Mouse (Mus musculus): ENCODE measurements around the gene Rapgef4. TPM values are rescaled to one million over a fixed set of nuclear protein-coding genes. Genes with fewer than 3 reads are reported as not detected.
A peak's percentile ranks its signal among the peaks of the same experiment; 100 is the strongest.

Gene Rapgef4
- total and polyA plus RNA-seq, 2 experiments, result 66.1 to 223 TPM

- Histone ChIP-seq H3K79me2 (ENCODE audit: control insufficient read depth, insufficient read depth, low read length) (peaks cover 10% of the 10 kb centered on the region; the same call in 1 of the 2 replicates), H3K27me3 (ENCODE audit: control insufficient read depth, insufficient read depth, low read length) (no peaks in the 10 kb centered on the region), H3K36me3 (ENCODE audit: control insufficient read depth, insufficient read depth, low read length) (no peaks in the 10 kb centered on the region), H3K4me1 (ENCODE audit: control insufficient read depth, insufficient read depth, low read length) (peaks cover 8% of the 10 kb centered on the region; the same call in 1 of the 2 replicates), H3K9ac (ENCODE audit: low read depth, low read length) (no peak overlapping the region), H3K27ac (replicated peaks; ENCODE audit: insufficient read depth, low read depth, low read length) (no peak overlapping the region), H3K4me3 (ENCODE audit: insufficient read depth, low read depth, low read length) (no peak overlapping the region)
- TF ChIP-seq CTCF (IDR thresholded peaks at IDR 0.05; ENCODE audit: low read depth, low read length) (no peak), POLR2A (IDR thresholded peaks at IDR 0.05; ENCODE audit: extremely low read depth, insufficient read depth, low read length) (no peak)
- WGBS, result 73% methylated on average over 7 of the region's 7 CpGs
- no peak for DNase-seq (ENCODE audit: extremely low read depth, low read depth, low spot score)
Measured at GRCm38 (mm10) chr2:72284689-72285088, 303.6 kb downstream of the Rapgef4 start.

GRCm38 (mm10) chr2:72285256-72285887 is 304.3 kb downstream of the Rapgef4 start, which contains the start of gene Map3k20:
TSS of gene Map3k20 (plus strand) at chr2:72285637.
- peak within 1 kb of the TSS; percentile 83 for H3K9ac ChIP-seq (ENCODE audit: low read depth, low read length)
- no peaks in the 10 kb centered on the region for H3K27me3 ChIP-seq (ENCODE audit: control insufficient read depth, insufficient read depth, low read length)
- peak within 1 kb of the TSS; percentile 82 for H3K4me3 ChIP-seq (ENCODE audit: insufficient read depth, low read depth, low read length)
- H3K4me1 ChIP-seq (ENCODE audit: control insufficient read depth, insufficient read depth, low read length), result peaks cover 8% of the 10 kb centered on the region; the same call in 1 of the 2 replicates
- peaks cover 13% of the 10 kb centered on the region; the same call in 1 of the 2 replicates for H3K79me2 ChIP-seq (ENCODE audit: control insufficient read depth, insufficient read depth, low read length)
- H3K36me3 ChIP-seq (ENCODE audit: control insufficient read depth, insufficient read depth, low read length), result no peaks in the 10 kb centered on the region
- peak within 1 kb of the TSS; percentile 28 for H3K27ac ChIP-seq (replicated peaks; ENCODE audit: insufficient read depth, low read depth, low read length)
- peak; percentile 81 for DNase-seq (ENCODE audit: extremely low read depth, low read depth, low spot score)
- WGBS, result 1% methylated on average over 50 of the region's 50 CpGs
- TF ChIP-seq POLR2A (IDR thresholded peaks at IDR 0.05; ENCODE audit: extremely low read depth, insufficient read depth, low read length), result no peak
- peak; percentile 66 for TF ChIP-seq CTCF (IDR thresholded peaks at IDR 0.05; ENCODE audit: low read depth, low read length)

DNA sequence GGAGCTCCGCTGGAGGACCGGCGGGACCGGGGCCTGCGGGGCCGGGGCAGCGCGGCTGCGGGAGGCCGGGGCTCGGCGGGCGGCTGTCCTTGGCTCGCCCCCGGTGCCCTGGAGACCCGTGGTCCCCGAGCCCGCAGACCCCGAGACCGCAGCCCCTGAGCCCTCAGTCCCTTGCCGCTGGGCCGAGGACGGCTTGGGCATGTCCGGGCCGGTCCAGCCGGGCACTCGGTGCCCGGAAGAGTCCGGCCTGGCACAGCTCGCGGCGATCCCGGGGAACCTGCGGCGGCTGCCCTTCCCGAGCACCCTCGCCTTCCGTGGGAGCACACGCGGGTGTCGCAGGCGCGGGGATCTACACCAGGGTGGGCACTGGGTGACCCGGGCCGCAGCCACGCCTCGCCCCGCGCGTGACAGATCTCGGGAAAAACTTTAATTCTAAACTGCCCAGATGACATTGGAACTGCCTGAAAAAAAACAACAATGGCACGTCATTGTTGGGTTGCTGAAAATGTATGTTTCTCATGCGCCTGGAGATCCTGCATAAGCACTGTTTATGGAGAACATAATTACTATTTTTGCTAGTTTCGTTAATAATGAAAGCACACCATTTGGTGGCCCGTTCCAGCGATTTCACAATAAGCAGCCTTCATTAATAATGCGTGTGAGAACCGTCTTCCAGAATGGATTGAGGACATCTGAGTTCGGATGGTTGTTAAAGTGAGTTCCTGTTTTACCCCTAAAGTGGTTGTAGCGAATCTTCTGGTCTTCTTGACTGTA is 305.0 kb downstream of the Rapgef4 start:
- WGBS, result under 1% methylated on average over 60 of the region's 60 CpGs
- H3K27ac ChIP-seq (replicated peaks; ENCODE audit: insufficient read depth, low read depth, low read length), result peak overlapping the region; percentile 28

GRCm38 (mm10) chr2:72287142-72287541 is 306.1 kb downstream of the Rapgef4 start:
- Histone ChIP-seq H3K79me2 (ENCODE audit: control insufficient read depth, insufficient read depth, low read length) (peaks cover 13% of the 10 kb centered on the region; the same call in 1 of the 2 replicates), H3K36me3 (ENCODE audit: control insufficient read depth, insufficient read depth, low read length) (no peaks in the 10 kb centered on the region), H3K27me3 (ENCODE audit: control insufficient read depth, insufficient read depth, low read length) (no peaks in the 10 kb centered on the region), H3K9ac (ENCODE audit: low read depth, low read length) (peak overlapping the region; percentile 34; the same call in 1 of the 2 replicates), H3K4me1 (ENCODE audit: control insufficient read depth, insufficient read depth, low read length) (peaks cover 8% of the 10 kb centered on the region; the same call in 1 of the 2 replicates), H3K4me3 (ENCODE audit: insufficient read depth, low read depth, low read length) (peak overlapping the region; percentile 23; the same call in 1 of the 2 replicates), H3K27ac (replicated peaks; ENCODE audit: insufficient read depth, low read depth, low read length) (no peak overlapping the region)
- DNase-seq (ENCODE audit: extremely low read depth, low read depth, low spot score), result peak; percentile 98
- WGBS, result 4% methylated on average over 4 of the region's 4 CpGs
- no peak for TF ChIP-seq CTCF (IDR thresholded peaks at IDR 0.05; ENCODE audit: low read depth, low read length)

More for the DNA sequence above, 305.0 kb downstream of the Rapgef4 start:
- DNase-seq (ENCODE audit: extremely low read depth, low read depth, low spot score), result peak; percentile 61
- H3K4me3 ChIP-seq (ENCODE audit: insufficient read depth, low read depth, low read length), result peak overlapping the region; percentile 82
- no peaks in the 10 kb centered on the region for H3K36me3 ChIP-seq (ENCODE audit: control insufficient read depth, insufficient read depth, low read length)
- no peaks in the 10 kb centered on the region for H3K27me3 ChIP-seq (ENCODE audit: control insufficient read depth, insufficient read depth, low read length)
- H3K79me2 ChIP-seq (ENCODE audit: control insufficient read depth, insufficient read depth, low read length), result peaks cover 13% of the 10 kb centered on the region; the same call in 1 of the 2 replicates
- H3K9ac ChIP-seq (ENCODE audit: low read depth, low read length), result peak overlapping the region; percentile 83
- peaks cover 8% of the 10 kb centered on the region; the same call in 1 of the 2 replicates for H3K4me1 ChIP-seq (ENCODE audit: control insufficient read depth, insufficient read depth, low read length)
- TF ChIP-seq CTCF (IDR thresholded peaks at IDR 0.05; ENCODE audit: low read depth, low read length), result no peak
- no peak for TF ChIP-seq POLR2A (IDR thresholded peaks at IDR 0.05; ENCODE audit: extremely low read depth, insufficient read depth, low read length)

DNA sequence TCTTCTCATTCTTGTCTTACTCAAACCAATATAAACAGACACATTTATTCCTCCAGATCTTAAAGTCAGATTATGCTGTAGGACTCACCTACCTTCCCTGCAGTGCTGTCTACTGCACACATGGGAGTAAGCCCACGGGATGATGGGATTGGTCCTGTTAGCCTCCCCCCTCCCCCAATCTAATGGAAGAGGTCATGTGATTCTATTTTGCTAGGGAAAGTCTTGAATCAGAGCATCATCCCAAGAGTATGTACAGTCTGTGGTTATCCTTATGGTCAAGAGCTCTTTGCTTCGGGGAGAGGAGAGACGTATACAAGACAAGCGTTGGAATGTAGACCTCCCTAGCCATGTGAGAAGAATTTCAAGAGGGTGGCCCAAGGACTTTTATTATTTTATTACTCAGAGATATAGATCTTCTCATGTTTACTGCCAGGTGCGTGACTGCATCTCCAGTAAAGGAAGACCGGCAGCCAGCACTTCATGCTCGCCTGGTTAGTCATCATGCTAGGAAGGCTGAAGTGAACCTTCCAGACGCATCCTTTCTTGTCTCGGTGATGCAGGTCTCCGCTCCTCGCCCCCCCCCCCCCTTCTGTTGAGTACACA is 308.0 kb downstream of the Rapgef4 start:
- 91% methylated on average over 11 of the region's 11 CpGs for WGBS
- Histone ChIP-seq H3K4me1 (ENCODE audit: control insufficient read depth, insufficient read depth, low read length) (peaks cover 8% of the 10 kb centered on the region; the same call in 1 of the 2 replicates), H3K9ac (ENCODE audit: low read depth, low read length) (no peak overlapping the region), H3K27ac (replicated peaks; ENCODE audit: insufficient read depth, low read depth, low read length) (no peak overlapping the region), H3K27me3 (ENCODE audit: control insufficient read depth, insufficient read depth, low read length) (no peaks in the 10 kb centered on the region), H3K79me2 (ENCODE audit: control insufficient read depth, insufficient read depth, low read length) (peaks cover 13% of the 10 kb centered on the region; the same call in 1 of the 2 replicates), H3K36me3 (ENCODE audit: control insufficient read depth, insufficient read depth, low read length) (no peaks in the 10 kb centered on the region), H3K4me3 (ENCODE audit: insufficient read depth, low read depth, low read length) (no peak overlapping the region)
- TF ChIP-seq POLR2A (IDR thresholded peaks at IDR 0.05; ENCODE audit: extremely low read depth, insufficient read depth, low read length), result no peak
- TF ChIP-seq CTCF (IDR thresholded peaks at IDR 0.05; ENCODE audit: low read depth, low read length), result no peak
- no peak for DNase-seq (ENCODE audit: extremely low read depth, low read depth, low spot score)

Measured in liver, adult 2 months (tissue).